Mouse (Mus musculus): ENCODE measurements at regions not wholly inside any gene's neighbourhood (a gene's known extent, or its start where the extent isn't known, plus 50 kb on each side); places are given as distances from the start of the nearest gene placed in this dataset.

DNA sequence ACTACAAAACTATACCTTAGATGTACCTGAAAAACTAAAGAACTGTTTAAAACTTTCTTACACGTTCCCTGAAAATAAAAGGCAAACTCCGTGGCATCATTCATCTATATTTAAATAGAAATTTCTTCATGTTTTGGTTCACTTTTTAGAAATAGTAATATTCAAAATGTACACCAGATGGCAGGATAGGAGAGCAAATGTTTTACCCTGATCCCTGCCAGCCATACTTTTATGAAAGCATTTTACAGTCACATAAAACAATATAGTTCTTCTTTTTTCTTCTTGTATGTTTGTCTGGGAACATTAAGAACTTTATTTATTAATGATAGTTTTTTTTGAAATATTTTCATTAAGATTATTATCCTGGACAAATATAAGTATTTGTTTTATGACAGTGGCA lies 68.5 kb downstream of the 4921530L21Rik start:
- Histone ChIP-seq H3K4me3 (ENCODE audit: insufficient read depth, low read length) (no peak overlapping the region), H3K27ac (ENCODE audit: insufficient read depth, low read length) (no peak overlapping the region), H3K4me1 (ENCODE audit: control insufficient read depth, insufficient read depth, low read length) (no peaks in the 10 kb centered on the region)
- TF ChIP-seq CTCF (IDR thresholded peaks at IDR 0.05; ENCODE audit: extremely low read depth, insufficient read depth, low read length) (no peak), POLR2A (IDR thresholded peaks at IDR 0.05; ENCODE audit: extremely low read depth, insufficient read depth, low read length) (no peak)

DNA sequence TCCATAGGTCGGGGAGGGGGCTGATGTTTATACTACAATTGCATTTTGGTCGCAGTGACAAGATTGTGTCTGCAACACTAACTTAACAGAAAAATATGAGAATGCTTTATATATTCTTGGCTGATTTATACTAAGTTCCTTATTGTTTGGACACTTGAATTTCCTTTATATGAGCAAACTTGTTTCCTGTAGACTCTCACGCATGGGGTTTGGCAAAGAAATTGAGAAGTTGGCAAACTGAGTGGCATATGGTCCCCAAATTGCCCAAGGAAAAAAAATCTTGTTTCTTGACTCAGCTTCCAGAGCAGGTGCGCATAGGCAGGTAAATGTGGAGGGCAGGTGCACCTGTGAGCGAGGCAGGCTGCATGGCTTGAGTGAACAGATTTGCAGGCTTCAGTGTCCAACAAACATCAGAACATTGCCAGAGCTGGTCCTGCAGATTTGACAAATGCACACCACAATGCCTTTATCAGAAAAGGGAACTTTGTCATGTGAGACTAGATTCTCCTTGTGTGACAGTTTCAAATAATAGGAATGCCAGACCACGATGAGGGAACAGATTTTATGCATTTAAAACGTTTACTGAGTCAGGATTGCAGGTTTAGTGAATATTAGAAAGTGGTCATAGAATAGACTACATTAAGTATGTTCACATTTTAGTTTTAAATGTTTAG lies 75.1 kb downstream of the 4921530L21Rik start:
- H3K4me1 ChIP-seq (ENCODE audit: control insufficient read depth, insufficient read depth, low read length): no peaks in the 10 kb centered on the region
- TF ChIP-seq CTCF (IDR thresholded peaks at IDR 0.05; ENCODE audit: extremely low read depth, insufficient read depth, low read length) (no peak), POLR2A (IDR thresholded peaks at IDR 0.05; ENCODE audit: extremely low read depth, insufficient read depth, low read length) (no peak)
- H3K4me3 ChIP-seq (ENCODE audit: insufficient read depth, low read length): no peak overlapping the region
- H3K27ac ChIP-seq (ENCODE audit: insufficient read depth, low read length): no peak overlapping the region

- Histone ChIP-seq H3K4me3 (ENCODE audit: insufficient read depth, low read length) (no peak overlapping the region), H3K27ac (ENCODE audit: insufficient read depth, low read length) (no peak overlapping the region), H3K4me1 (ENCODE audit: control insufficient read depth, insufficient read depth, low read length) (no peaks in the 10 kb centered on the region)
- TF ChIP-seq POLR2A (IDR thresholded peaks at IDR 0.05; ENCODE audit: extremely low read depth, insufficient read depth, low read length): no peak
- peak; percentile 44 for TF ChIP-seq CTCF (IDR thresholded peaks at IDR 0.05; ENCODE audit: extremely low read depth, insufficient read depth, low read length)
Measured at GRCm38 (mm10) chr14:95984021-95984420, 103.0 kb downstream of the 4921530L21Rik start.

DNA sequence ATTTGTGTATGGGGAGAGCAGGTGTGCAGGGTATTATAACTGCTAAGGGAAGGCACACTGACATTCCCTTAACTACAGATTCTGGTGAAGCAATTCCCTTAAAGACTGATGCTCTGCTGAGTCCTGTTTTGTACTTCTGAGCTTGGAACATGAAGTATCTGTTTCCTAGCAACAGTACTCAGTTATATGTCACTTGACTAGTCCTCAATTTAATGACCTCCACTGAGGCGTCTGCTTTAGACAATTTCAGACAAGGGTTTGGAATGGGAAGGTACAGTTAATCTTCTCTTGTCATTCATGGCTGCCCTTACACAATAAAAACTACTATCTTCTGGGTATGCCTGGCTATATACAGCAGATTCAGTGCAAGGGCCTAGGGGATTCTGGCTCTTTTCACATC lies 117.3 kb downstream of the 4921530L21Rik start:
- H3K4me3 ChIP-seq (ENCODE audit: insufficient read depth, low read length): no peak overlapping the region
- TF ChIP-seq CTCF (IDR thresholded peaks at IDR 0.05; ENCODE audit: extremely low read depth, insufficient read depth, low read length) (no peak), POLR2A (IDR thresholded peaks at IDR 0.05; ENCODE audit: extremely low read depth, insufficient read depth, low read length) (no peak)
- no peaks in the 10 kb centered on the region for H3K4me1 ChIP-seq (ENCODE audit: control insufficient read depth, insufficient read depth, low read length)
- no peak overlapping the region for H3K27ac ChIP-seq (ENCODE audit: insufficient read depth, low read length)

DNA sequence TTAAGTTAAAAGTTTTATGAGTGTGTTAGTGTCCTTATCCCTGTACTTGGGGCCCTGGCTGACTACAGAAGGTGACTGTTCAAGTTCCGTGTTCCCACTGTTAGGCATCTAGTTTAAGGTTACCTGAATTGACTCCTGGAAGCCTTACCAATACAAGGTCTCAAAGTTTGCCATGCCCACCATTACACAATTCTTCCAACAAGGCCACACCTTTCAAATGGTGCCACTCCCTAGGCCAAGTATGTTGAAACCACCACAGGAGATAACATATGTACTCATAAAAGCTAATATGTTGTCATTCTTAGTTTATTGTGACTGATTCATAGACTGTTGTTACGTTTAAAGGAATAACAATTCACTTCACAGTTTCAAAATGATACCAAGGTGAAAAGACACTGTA lies 140.6 kb downstream of the 4921530L21Rik start:
- TF ChIP-seq CTCF (IDR thresholded peaks at IDR 0.05; ENCODE audit: extremely low read depth, insufficient read depth, low read length): no peak
- TF ChIP-seq POLR2A (IDR thresholded peaks at IDR 0.05; ENCODE audit: extremely low read depth, insufficient read depth, low read length): no peak
- Histone ChIP-seq H3K4me3 (ENCODE audit: insufficient read depth, low read length) (no peak overlapping the region), H3K27ac (ENCODE audit: insufficient read depth, low read length) (no peak overlapping the region), H3K4me1 (ENCODE audit: control insufficient read depth, insufficient read depth, low read length) (no peaks in the 10 kb centered on the region)
